Mouse (Mus musculus) lung, adult 18-20 months (tissue): ENCODE measurements around the gene Fbxl22.

Source experiments
- DNase-seq, 2 experiments: peaks; one replicate each; pipeline ENCODE4 v3.0.0; 2022; ENCODE audit warnings: mixed read lengths in 2 of 2

Fbxl22 gene

GRCm38 (mm10) chr9:66514256-66514770 is at the start of gene Fbxl22:
Fbxl22 (minus strand) TSS chr9:66514593.
- DNase-seq: peak; percentile 71 to 81

DNA sequence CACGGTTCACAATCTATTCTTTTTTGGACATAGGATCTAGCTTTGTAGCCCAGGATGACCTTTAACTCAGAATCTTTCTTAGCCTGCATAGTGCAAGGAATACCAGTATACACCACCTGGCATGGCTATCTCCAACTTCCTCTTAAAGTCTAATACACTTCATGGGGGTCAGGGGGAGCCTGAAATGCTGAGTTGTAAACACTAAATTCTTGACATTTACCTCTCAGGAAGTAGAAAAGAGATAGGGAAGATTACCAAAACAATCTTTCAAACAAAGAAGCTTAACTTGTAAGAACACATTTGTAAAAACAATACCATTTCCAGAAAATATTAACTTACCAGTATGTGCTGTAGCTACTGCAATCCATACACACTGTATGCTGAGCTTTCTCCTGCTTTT is 47.8 kb upstream of the Fbxl22 start:
- no peak for DNase-seq

- DNase-seq: no peak
These were observed 47.1 kb upstream of the Fbxl22 start for GRCm38 (mm10) chr9:66561496-66561895.

DNA sequence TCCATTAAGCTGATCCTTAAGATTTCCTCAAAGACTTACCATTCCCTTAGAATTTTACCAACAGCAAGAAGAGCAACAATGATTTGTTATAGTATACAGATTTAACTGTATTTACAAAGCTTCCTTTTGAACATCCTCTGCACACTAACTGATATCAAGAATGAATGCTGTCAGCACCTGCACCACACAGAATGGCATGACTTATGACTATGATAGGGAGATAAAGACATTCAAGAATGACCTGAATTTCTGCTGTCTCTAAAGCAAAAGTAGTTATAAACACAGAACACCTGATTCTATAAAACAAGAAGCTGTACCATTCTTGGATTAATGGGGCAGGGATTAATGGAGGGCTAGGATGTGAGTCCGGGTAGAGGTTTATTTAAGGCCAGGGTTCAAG is 46.3 kb upstream of the Fbxl22 start:
- no peak for DNase-seq

GRCm38 (mm10) chr9:66560295-66560694 is 45.9 kb upstream of the Fbxl22 start:
- DNase-seq: peak; percentile 11 to 56

DNA sequence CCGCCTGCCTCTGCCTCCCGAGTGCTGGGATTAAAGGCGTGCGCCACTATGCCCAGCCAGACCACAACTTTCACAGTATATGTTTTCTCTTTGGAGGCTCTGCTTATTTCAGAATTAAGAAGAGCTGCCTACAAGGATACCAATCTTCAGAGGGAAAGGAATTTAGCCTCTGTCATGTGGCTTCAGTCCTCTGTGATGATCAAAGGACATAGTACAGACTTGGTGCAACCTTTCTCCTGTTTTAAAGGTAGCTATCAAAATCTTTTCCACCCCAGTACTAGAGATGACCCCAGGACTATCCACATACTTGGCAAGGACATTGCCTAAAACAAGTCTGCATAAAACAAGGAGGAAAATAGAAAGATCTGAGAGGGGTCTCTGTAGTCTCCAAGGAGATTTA is 44.6 kb upstream of the Fbxl22 start:
- DNase-seq: no peak

DNA sequence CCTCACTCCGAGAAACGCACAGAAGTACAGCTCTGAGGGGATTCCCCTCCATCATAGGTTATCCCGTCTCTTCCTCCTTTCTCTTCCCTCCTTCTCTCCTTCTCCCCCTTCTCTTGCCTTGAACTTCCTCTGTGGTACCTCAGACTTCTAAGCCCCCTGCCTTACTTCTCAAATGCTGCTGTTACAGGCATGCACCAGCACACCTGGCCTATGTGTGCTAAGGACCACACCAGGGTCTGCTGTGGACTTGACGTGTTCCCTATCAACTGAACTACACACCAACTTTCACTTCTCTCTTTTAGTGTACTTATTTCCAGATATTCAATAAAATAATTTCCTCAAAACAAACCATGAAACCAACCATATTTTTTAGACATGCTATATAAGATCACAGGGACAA is 28.4 kb upstream of the Fbxl22 start:
- no peak for DNase-seq

GRCm38 (mm10) chr9:66521595-66521994 is 7.2 kb upstream of the Fbxl22 start:
- no peak for DNase-seq

GRCm38 (mm10) chr9:66520299-66520698 is 5.9 kb upstream of the Fbxl22 start:
- DNase-seq: no peak

DNA sequence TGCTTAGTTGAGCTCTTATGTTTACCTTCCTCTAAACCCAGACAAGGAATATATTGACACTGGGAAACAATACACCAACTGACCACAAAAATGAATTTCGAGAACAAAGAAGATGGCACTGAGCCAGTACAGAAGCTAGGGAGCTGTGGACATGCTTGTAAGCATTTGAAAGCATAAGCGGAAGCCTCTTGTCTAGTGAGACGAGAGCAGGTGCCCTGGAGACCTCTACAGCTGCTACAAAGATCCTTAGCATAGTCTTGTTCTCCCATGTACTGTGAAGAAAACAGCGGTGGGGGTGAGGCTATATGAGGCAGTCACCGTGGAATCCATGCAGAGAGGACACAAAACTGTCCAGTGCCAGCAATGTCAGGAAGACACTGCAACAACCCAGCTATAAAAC is 4.5 kb upstream of the Fbxl22 start:
- peak in 1 of 2 experiments; percentile 55 for DNase-seq

GRCm38 (mm10) chr9:66518251-66518650 is 3.9 kb upstream of the Fbxl22 start:
- DNase-seq: no peak

DNA sequence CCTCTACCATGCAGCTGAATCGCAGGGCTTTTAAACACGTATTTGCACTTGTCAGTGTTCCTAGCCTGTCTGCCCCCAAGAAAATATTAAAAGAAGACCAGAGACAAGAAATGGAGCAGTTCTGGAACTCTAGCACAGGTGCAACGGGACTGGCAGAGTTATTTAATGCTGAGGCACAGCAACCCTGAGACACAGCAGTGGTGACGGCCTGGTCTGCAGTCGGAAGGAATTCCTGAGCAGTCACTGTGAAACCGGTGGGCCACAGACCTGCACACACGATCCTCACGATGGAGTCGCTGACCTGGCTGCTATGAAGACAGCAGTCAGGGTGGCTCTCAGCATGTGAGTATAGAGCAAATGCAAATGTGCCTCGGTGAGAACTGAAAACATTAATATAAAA is 3.4 kb upstream of the Fbxl22 start:
- DNase-seq: no peak

DNA sequence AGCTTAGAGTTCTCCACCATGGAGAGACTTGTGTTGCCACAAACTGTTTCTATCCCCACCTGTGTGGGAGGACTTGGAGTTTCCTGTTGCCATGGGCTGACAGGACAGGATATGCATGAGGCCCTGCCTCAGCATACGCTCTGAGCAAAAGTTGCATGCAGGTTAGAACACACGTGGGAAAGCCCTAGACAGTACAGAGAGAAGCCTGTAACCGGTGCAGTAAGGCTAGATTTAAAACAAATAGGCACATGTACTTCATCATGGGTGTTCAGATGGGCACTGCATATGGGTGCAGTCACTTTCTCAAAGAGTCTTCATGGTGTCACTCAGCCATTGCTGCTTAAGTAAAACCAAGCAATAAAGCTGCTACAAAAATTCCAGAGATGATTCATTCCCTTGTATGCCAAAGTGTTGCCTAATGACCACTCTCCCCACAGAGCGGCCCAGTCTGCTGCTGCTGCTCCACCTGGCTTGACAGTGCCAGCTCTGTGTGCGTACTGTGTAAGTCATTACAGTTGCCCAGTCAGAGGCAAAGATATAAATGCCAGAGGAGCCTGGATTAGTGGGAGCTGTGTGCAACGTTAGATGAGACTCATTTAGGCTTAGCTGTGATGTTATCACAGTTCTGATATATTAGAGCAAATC is 2.0 kb upstream of the Fbxl22 start:
- peak in 1 of 2 experiments; percentile 25 for DNase-seq

DNA sequence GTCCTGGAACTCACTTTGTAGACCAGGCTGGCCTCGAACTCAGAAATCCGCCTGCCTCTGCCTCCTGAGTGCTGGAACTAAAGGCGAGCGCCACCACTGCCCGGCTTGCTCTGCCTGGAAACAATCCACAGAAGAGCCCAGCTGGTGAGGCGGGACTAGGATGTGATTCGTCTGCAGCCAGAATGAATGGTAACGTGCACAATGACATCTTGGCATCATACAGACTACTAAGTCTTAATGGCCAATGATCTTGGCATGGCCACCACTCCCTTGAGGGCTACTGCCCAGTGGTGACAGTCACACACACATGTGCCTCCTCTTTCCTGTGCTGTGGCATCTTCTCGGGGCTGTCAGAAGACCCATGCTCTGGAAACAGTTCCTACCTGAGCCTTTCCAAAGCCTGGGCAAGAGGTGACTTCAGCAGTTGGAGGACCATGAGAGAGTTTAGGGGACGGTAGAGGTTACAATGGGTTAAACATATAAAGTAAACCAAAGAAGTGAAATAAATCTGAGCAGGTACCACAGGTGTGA is 1.4 kb upstream of the Fbxl22 start:
- no peak for DNase-seq

DNA sequence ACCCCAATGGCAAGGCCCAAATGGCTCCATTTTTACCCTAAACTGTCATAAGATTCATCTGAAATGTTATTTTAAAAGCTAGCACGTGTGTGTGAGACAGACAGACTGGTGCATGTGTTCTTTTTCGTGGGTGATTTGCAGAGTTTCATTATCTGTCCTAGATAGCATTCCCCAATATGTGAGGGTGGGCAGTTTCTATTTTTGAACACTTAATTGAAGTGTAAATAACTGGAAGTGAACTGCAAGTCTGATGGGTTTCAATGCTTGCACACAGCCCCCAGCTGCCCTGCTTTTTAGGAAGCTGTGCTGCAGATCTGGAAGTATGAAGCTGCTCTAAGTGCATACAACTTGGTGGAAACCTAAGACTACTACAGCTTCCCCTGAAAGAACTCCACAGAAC is 722 bp upstream of the Fbxl22 start:
- no peak for DNase-seq

DNA sequence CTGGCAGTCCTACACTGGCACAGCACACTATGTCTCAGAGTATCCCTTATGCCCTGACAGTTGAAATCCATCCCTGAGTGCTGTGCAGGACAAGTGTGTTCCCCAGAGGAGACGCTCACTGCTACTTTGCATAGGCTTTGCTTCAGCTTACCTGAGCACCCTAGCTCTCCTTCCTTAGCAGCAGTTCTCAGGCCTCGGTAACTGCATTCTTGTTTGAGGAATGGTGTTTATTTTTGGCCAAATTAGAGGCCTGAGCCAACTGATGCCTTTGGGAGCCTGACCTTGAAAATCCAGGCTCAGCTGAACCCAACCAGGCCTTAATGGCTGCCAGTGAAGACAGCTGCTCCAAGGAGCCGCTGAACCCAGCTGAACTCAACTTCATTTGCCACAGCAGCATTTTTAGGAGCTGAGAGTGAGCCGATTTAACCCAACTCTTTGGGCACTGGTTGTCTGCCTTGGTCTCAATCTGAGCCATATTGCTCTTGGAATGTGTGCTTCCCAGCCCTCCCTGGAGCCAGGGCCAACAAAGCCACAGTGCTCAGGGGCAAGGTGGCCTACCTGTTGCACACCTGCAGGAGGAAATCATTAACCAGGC is 635 bp downstream of the Fbxl22 start:
- no peak for DNase-seq

DNA sequence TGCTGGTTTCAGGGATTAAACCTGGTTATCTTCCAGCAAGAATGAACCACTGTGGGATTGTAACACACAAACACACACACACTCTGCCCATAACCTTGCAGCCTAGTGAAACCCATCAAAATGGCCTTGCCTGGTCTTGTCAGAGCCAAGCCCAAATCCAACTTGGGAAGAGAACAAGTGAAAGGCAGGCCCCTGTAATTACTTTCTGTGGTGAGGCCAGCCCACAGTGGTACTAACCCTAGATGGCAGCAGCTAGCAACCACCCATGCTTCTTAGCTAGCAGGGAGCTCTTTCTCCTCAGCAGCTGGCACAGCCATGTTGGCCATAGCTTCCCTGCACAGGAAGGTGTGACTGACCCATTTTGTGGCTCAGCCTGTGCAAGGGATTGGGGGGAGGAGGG is 1.2 kb downstream of the Fbxl22 start:
- DNase-seq: no peak

- DNase-seq: peak; percentile 86 to 90
These were observed 2.1 kb downstream of the Fbxl22 start for GRCm38 (mm10) chr9:66512351-66512671.

- DNase-seq: peak; percentile 92 to 93
These were observed 2.6 kb downstream of the Fbxl22 start for GRCm38 (mm10) chr9:66511580-66512350.

DNA sequence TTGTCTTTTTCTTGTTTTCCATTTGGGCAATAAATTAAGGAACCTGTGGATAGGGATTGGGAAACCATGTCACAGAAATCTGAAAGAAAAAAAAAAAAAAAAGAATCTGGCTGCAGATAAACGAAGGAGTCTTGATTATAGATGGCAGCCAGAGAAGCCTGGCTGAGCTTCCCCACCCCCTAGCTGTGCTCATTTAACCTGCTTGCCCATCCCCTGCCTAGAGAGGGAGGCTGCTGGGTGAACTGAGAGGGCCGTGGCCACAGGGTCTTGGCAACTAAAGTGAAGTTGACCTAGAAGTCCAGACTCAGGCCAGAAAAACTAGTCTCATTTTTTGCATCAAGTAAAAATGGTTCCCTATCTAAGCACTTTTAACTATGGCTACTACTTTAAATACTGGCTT is 3.4 kb downstream of the Fbxl22 start:
- DNase-seq: no peak

GRCm38 (mm10) chr9:66510351-66510841 is 4.0 kb downstream of the Fbxl22 start:
- no peak for DNase-seq

- DNase-seq: no peak
These were observed 5.4 kb downstream of the Fbxl22 start for GRCm38 (mm10) chr9:66508890-66509399.

GRCm38 (mm10) chr9:66507684-66508083 is 6.7 kb downstream of the Fbxl22 start:
- DNase-seq: no peak
